Mouse (Mus musculus) heart, embryonic 13.5 days (tissue): ENCODE data around the gene Ak8. TPM values are rescaled to one million over a fixed set of nuclear protein-coding genes. Genes with fewer than 3 reads are reported as not detected.

ENCODE experiments used
- ATAC-seq: fragments of 200-750 bp; cut with Nextera tagmentation; 2 replicates; pipeline ENCODE4 v1.8.0; 2017; ENCODE audit warnings: moderate TSS enrichment; ENCODE audit not compliant: insufficient number of reproducible peaks, low FRiP score, low TSS enrichment; ENCODE audit errors: extremely low read depth
- H3K27ac ChIP-seq: fragments of 300-500 bp; sonication (generic); replicated peaks from 2 replicates; pipeline ENCODE4 v1.5.1; 2015; ENCODE audit warnings: moderate library complexity, mild to moderate bottlenecking, inconsistent platforms
- H3K27me3 ChIP-seq: fragments of 300-500 bp; sonication (generic); replicated peaks from 2 replicates; pipeline ENCODE4 v1.6.1; 2015; ENCODE audit warnings: mild to moderate bottlenecking, inconsistent platforms
- H3K36me3 ChIP-seq: fragments of 300-500 bp; sonication (generic); 2 replicates; pipeline ENCODE4 v1.6.1; 2015; ENCODE audit warnings: mild to moderate bottlenecking, inconsistent platforms
- H3K4me1 ChIP-seq: fragments of 300-500 bp; sonication (generic); 2 replicates; pipeline ENCODE4 v1.6.1; 2015; ENCODE audit warnings: inconsistent platforms
- H3K4me2 ChIP-seq: fragments of 300-500 bp; sonication (generic); 2 replicates; pipeline ENCODE4 v1.6.1; 2015; ENCODE audit warnings: inconsistent platforms, mild to moderate bottlenecking, moderate library complexity
- H3K4me3 ChIP-seq: fragments of 300-500 bp; sonication (generic); 2 replicates; pipeline ENCODE4 v1.5.1; 2015; ENCODE audit warnings: moderate library complexity, mild to moderate bottlenecking, inconsistent platforms
- H3K9ac ChIP-seq: fragments of 300-500 bp; sonication (generic); 2 replicates; pipeline ENCODE4 v1.6.1; 2015; ENCODE audit warnings: inconsistent platforms, mild to moderate bottlenecking, moderate library complexity
- H3K9me3 ChIP-seq: fragments of 300-500 bp; sonication (generic); 2 replicates; pipeline ENCODE4 v1.6.1; 2016; ENCODE audit warnings: inconsistent platforms
- whole genome bisulfite sequencing: fragments of 180-500 bp; shearing (Covaris S2); methylation state at CpG from one replicate; pipeline ENCODE4 v1.1.7; 2015; ENCODE audit warnings: mixed read lengths; 5-methylcytosine and 5-hydroxymethylcytosine counted together
- polyA plus RNA-seq: library from polyadenylated mRNA; unstranded; fragments of >200 nt; fragmentation: Nextera tagmentation; extraction: Ambion mirVana; gene quantifications from 2 replicates; pipeline ENCODE4 v1.2.1, GENCODE M21; 2015

Gene Ak8
- polyA plus RNA-seq, 1 experiment from 2014 or later = 0.90 TPM

DNA sequence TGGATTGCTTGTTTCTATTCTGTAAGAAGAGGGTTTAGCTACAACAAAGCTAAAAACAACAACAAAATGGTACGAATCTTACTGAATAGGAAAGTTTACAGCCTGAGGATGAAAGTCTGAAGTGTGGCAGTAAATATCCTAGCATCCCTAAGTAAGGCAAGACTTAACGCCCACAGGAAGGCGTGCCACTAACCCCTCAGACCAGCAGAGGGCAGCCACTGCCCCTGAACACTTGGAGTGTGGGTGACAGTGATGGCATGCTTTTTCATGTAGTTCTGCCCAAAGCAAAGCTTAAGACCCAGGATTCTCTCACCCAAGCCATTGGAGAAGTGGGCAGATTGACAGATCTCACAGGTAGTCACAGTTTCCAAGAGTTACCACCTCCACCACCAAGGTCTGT, 11.5 kb upstream of the Ak8 start:
- no peaks in the 10 kb centered on the region for H3K27me3 ChIP-seq
- WGBS = 40% methylated on average over 3 of the region's 3 CpGs
- no peak overlapping the region for H3K4me3 ChIP-seq
- H3K9ac ChIP-seq = no peak overlapping the region
- ATAC-seq = no peak
- H3K9me3 ChIP-seq = no peaks in the 10 kb centered on the region
- no peak overlapping the region for H3K27ac ChIP-seq
- no peaks in the 10 kb centered on the region for H3K4me1 ChIP-seq
- peaks cover 54% of the 10 kb centered on the region for H3K36me3 ChIP-seq
- H3K4me2 ChIP-seq = no peak overlapping the region

DNA sequence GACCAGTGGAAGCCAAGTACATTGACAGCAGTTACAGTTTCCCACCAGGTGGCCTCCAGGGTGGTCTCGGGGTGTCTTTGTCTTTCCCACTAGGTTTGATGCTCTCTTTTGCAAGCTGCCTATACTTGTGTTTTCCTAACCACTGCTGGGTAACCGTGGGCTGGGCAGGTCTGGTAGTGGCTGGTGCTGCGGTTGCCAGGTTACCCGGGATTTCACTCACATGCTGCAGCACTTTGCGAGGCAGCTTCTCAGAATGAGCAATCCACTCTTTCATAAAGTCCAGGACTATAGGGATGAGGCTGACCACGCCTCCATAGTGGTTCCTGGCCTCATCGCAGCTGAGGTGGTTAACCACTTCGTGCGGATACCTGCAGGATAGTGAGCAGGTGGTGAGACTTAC, 7.3 kb upstream of the Ak8 start:
- no peak overlapping the region for H3K27ac ChIP-seq
- H3K4me1 ChIP-seq = no peaks in the 10 kb centered on the region
- WGBS = 73% methylated on average over 9 of the region's 9 CpGs
- no peak overlapping the region for H3K4me3 ChIP-seq
- H3K9me3 ChIP-seq = no peaks in the 10 kb centered on the region
- no peak overlapping the region for H3K9ac ChIP-seq
- no peak for ATAC-seq
- peaks cover 11% of the 10 kb centered on the region for H3K36me3 ChIP-seq
- H3K27me3 ChIP-seq = no peaks in the 10 kb centered on the region
- no peak overlapping the region for H3K4me2 ChIP-seq

DNA sequence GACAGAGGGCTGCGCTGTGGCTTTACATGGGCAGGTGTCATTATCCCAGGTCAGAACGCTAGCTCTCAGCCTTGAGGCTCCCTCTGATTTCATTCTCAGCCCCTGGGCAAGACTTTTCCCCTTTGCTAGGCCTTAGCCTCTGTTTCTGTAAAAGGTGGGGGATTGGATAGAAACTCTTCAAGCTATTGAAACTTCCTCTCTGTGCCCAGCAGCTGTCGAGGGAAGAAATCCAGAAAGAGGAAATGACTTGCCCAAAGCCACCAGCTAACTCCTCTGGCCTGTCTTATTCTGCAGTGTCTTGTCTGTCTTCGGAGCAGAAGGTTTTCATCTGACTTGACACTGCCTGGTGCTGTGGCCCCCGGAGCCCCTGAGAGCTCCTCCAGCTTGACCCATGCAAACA, 1.4 kb upstream of the Ak8 start:
- no peak for ATAC-seq
- H3K4me1 ChIP-seq = peaks cover 13% of the 10 kb centered on the region
- no peak overlapping the region for H3K27ac ChIP-seq
- no peak overlapping the region for H3K9ac ChIP-seq
- H3K27me3 ChIP-seq = peaks cover 5% of the 10 kb centered on the region; the same call in 1 of the 2 replicates
- peak overlapping the region; percentile 89; the same call in 1 of the 2 replicates for H3K4me2 ChIP-seq
- no peaks in the 10 kb centered on the region for H3K9me3 ChIP-seq
- WGBS = 72% methylated on average over 5 of the region's 5 CpGs
- H3K36me3 ChIP-seq = no peaks in the 10 kb centered on the region
- no peak overlapping the region for H3K4me3 ChIP-seq

DNA sequence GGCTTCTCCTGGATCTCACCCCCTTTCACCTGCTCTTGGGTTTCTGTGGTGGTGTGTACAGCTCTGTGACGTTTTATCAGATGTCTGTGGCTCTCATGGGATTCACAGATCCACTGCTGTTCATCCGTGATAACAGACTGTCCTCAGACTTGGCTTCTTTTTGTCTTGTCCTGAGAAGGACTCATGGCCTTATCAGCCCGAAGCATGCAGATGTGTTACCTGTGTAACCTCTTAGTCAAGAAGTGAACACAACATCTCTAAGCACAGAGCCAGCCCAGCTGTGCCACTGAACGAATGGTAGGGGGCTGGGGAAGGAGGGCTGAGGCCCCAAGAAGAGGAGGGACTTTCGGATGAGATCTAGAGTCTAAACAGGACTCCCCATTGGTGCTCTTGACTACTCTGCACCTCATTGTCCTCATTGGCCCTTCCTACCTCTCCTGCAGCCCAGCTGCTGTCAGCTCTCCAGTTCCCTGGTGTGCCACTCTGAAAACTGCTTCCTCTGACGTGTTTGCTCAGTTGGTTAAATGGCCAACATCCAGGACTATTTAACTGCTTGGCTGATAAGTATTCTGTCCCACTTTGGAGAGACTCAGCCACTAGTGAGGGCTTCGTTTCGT, 1.8 kb downstream of the Ak8 start:
- Histone ChIP-seq H3K9ac (0 out of 2 replicates have a peak overlapping the region, but pooled peaks have one; percentile 47), H3K36me3 (no peaks in the 10 kb centered on the region), H3K27ac (no peak overlapping the region), H3K4me2 (peak overlapping the region; percentile 11; the same call in 1 of the 2 replicates), H3K4me3 (no peak overlapping the region), H3K27me3 (peaks cover 16% of the 10 kb centered on the region; the same call in 1 of the 2 replicates), H3K4me1 (peaks cover 13% of the 10 kb centered on the region), H3K9me3 (no peaks in the 10 kb centered on the region)
- no peak for ATAC-seq
- WGBS = 51% methylated on average over 8 of the region's 8 CpGs

DNA sequence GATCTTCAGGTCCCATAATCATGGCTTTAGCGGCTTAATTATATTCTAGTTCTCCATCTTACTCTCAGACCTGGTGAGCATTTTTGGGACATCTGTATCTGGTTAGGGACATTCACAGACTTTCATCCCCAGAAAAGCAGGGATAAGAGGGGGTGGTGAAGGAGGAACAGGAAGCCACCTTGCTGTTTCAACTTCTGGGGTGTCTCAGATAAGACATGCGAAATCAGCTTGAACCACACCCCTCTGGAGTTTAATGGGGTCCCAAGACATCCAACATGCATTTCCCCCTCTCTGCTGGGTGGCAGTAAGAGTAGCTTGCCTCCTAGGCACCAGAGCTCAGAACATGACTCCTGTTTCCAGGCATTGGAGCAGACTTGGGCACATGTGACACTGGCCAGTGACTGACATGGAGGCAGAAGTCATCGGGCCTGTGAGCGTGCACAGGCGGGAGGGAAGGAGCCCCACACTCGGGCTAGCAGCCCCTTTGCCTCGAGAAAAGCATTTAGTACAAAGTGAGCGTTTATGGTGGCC, 6.2 kb downstream of the Ak8 start:
- H3K27me3 ChIP-seq = peaks cover 19% of the 10 kb centered on the region; the same call in 1 of the 2 replicates

DNA sequence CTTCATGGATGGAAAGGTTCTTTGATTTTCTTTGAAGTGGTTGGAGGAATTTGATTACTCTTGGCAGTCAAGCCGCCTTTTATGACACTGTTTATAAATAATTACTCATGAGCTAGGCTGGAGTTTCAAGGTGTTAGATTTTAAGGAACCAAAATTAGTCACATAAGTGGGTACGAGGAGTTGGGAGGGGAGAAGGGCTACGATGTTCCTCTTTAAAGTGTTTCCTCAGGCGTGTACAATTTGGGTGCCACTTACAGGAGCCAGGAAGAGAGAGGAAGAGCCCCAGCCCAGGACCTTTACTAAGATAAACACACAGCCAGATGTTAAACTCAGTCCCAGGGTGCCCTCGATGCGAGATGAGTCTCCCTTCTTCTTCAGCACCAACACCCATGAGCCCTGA, 6.8 kb downstream of the Ak8 start:
- H3K27me3 ChIP-seq = peaks cover 19% of the 10 kb centered on the region; the same call in 1 of the 2 replicates
- no peak for ATAC-seq

More for the DNA sequence above, 6.2 kb downstream of the Ak8 start:
- Histone ChIP-seq H3K9me3 (no peaks in the 10 kb centered on the region), H3K9ac (no peak overlapping the region), H3K36me3 (no peaks in the 10 kb centered on the region), H3K27ac (no peak overlapping the region), H3K4me3 (no peak overlapping the region), H3K4me2 (no peak overlapping the region), H3K4me1 (no peaks in the 10 kb centered on the region)
- ATAC-seq = no peak
- 67% methylated on average over 8 of the region's 8 CpGs for WGBS

DNA sequence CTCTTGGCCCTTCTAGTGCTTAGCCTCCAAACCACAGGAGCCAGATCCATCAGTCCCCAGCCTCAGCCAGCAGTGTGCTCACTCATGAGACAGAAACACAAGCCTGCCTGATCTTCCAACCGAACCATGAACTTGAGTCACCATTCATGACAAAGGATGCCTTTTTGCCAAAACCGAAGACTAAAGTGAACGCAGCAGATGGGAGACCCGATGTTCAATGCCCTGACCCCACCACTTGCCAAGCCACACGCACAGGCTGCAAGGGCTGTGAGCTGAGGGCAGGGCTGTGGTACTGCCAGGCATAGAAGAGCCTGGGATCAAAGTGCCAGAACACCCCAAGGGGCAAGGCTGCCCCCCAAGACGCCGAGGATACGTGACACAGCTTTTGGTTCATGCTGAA, 13.1 kb downstream of the Ak8 start:
- no peak for ATAC-seq
- no peak overlapping the region for H3K4me2 ChIP-seq
- no peaks in the 10 kb centered on the region for H3K27me3 ChIP-seq
- no peak overlapping the region for H3K9ac ChIP-seq
- no peaks in the 10 kb centered on the region for H3K4me1 ChIP-seq
- no peaks in the 10 kb centered on the region for H3K36me3 ChIP-seq
- H3K9me3 ChIP-seq = no peaks in the 10 kb centered on the region
- 77% methylated on average over 8 of the region's 8 CpGs for WGBS
- H3K27ac ChIP-seq = no peak overlapping the region
- no peak overlapping the region for H3K4me3 ChIP-seq

More for the DNA sequence above, 6.8 kb downstream of the Ak8 start:
- Histone ChIP-seq H3K4me3 (no peak overlapping the region), H3K36me3 (no peaks in the 10 kb centered on the region), H3K9ac (no peak overlapping the region), H3K27ac (no peak overlapping the region), H3K4me1 (no peaks in the 10 kb centered on the region), H3K4me2 (no peak overlapping the region), H3K9me3 (no peaks in the 10 kb centered on the region)
- WGBS = 65% methylated on average over 6 of the region's 6 CpGs

DNA sequence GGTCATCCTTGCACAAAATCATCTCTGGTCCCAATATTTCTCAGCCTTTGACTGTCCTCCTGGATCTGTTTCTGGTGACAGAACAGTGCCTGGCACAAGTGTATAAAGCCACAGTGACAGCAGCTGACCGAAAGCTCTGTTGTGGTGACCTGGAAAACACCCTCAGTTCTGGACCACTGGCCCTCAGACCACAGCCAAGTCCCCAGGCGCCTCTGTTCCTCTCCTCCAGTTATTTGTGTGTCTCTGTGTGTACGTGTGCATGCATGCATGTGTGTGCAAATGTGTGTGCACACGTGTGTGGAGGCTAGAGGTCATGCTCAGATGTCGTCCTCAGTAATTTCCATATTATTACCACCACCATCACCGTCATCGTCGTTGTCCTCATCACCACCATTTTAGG, 22.5 kb downstream of the Ak8 start:
- Histone ChIP-seq H3K9me3 (no peaks in the 10 kb centered on the region), H3K4me1 (peaks cover 4% of the 10 kb centered on the region; the same call in 1 of the 2 replicates), H3K27me3 (peaks cover 9% of the 10 kb centered on the region), H3K4me3 (no peak overlapping the region), H3K4me2 (no peak overlapping the region), H3K36me3 (no peaks in the 10 kb centered on the region), H3K9ac (no peak overlapping the region), H3K27ac (no peak overlapping the region)
- no peak for ATAC-seq
- 86% methylated on average over 8 of the region's 8 CpGs for WGBS

DNA sequence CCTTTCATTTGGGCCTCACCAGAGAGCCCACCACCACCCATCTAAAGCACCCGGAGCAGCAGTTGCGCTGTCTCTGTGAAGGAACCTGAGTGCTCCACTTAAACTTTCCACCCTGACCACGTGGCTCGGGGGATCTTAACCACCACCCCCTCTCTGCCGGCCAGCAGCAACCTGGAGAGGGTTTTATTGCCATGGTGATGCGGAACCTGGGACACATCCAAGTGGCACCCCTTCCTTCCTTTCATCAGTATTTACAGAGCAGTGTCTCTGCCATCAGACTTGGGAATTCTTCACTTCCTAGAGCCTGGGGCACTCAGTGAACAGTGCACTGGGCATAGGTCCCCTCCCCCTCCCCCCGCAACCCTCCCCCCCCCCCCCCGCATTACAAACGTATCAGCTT, 23.9 kb downstream of the Ak8 start:
- no peak overlapping the region for H3K27ac ChIP-seq
- WGBS = 48% methylated on average over 9 of the region's 9 CpGs
- peaks cover 18% of the 10 kb centered on the region for H3K27me3 ChIP-seq
- H3K9me3 ChIP-seq = no peaks in the 10 kb centered on the region
- no peak overlapping the region for H3K4me3 ChIP-seq
- ATAC-seq = no peak
- H3K4me2 ChIP-seq = no peak overlapping the region
- no peak overlapping the region for H3K9ac ChIP-seq
- peaks cover 4% of the 10 kb centered on the region; the same call in 1 of the 2 replicates for H3K4me1 ChIP-seq
- no peaks in the 10 kb centered on the region for H3K36me3 ChIP-seq

DNA sequence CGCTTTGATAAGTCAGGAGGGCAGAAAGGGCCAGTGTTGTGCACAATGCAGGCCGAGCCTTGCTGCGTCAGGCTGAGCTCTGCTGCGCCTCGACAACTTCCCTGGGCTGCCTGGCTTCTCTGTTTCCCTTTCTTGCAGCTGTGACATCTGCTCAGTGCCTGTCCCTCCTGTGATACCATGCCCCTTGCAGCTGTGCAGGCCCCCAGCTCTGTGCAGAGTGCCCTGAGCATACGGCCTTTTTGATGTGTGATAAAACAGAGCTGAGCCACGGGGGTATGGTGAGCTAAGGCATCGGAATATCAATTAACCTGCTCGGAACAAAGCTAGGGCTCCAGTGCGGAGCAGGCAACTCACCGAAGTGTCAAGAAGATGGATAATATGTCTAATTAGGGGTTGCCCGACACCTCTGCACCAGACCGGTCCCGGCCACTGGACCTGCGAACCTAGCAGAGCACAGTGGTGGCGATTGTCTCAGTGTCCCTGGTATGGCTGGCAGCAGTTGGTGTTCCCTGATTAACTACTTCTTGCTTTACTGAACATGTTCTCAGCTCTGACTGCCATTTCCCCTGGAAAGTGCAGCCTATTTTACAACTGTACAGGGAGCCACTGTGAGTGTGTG, 27.9 kb downstream of the Ak8 start:
- H3K27me3 ChIP-seq = peaks cover 21% of the 10 kb centered on the region; the same call in 1 of the 2 replicates
- 39% methylated on average over 16 of the region's 16 CpGs for whole genome bisulfite sequencing
- no peak for ATAC-seq
- no peak overlapping the region for H3K4me3 ChIP-seq
- H3K36me3 ChIP-seq = no peaks in the 10 kb centered on the region
- H3K9ac ChIP-seq = no peak overlapping the region
- H3K4me1 ChIP-seq = peaks cover 4% of the 10 kb centered on the region; the same call in 1 of the 2 replicates
- H3K9me3 ChIP-seq = no peaks in the 10 kb centered on the region
- H3K27ac ChIP-seq = no peak overlapping the region
- H3K4me2 ChIP-seq = no peak overlapping the region

DNA sequence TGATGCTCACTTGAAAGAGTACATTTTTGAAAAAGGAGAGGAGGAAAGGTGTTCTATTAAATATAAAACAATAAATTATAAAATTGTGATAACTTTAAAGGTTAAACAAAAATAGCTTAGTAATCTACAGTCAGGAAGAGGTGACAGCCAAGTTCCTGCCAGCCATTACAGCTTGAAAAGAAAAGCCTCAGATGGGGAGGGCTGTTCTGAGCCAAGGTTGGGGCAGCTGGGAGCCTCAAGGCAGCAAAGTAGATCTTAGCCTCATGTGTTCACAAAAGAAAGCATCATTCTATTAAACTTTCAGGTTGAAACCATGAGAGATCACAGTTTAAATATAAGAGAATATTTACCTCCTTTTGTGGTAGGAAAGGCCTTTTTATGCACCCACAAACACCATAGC, 30.7 kb downstream of the Ak8 start:
- ATAC-seq = no peak
- H3K27ac ChIP-seq = no peak overlapping the region
- no peaks in the 10 kb centered on the region for H3K9me3 ChIP-seq
- H3K4me2 ChIP-seq = no peak overlapping the region
- no peak overlapping the region for H3K9ac ChIP-seq
- no peaks in the 10 kb centered on the region for H3K4me1 ChIP-seq
- peaks cover 32% of the 10 kb centered on the region for H3K27me3 ChIP-seq
- H3K36me3 ChIP-seq = no peaks in the 10 kb centered on the region
- H3K4me3 ChIP-seq = no peak overlapping the region

DNA sequence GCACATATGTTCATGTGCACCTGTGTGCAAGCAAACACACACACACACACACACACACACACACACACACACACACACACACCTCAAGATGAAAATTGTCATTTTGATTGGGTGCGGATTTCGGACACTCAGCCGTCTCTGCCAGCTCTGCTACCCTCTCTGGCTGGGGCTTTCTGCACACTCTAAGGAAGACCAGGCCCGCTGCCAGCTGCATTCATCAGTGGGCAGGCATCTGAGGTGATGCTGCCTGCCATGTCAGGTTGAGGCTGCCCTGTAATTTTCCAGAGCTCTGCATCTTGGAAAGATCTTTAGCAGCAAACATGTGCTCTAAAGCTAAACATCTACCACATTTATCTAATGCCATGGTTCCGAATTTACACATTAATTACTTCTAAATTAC, 37.1 kb downstream of the Ak8 start:
- ATAC-seq = no peak
- no peaks in the 10 kb centered on the region for H3K36me3 ChIP-seq
- H3K9me3 ChIP-seq = no peaks in the 10 kb centered on the region
- H3K4me2 ChIP-seq = no peak overlapping the region
- peaks cover 52% of the 10 kb centered on the region for H3K27me3 ChIP-seq
- no peak overlapping the region for H3K4me3 ChIP-seq
- 74% methylated on average over 5 of the region's 5 CpGs for WGBS
- H3K9ac ChIP-seq = no peak overlapping the region
- no peaks in the 10 kb centered on the region for H3K4me1 ChIP-seq
- H3K27ac ChIP-seq = no peak overlapping the region
